Mouse (Mus musculus): ENCODE data around the gene Nelfa. TPM values are rescaled to one million over a fixed set of nuclear protein-coding genes. Genes with fewer than 3 reads are reported as not detected.
"Not testable (repeated sequence)": the region's sequence is repeated elsewhere in the genome, so short reads cannot be mapped to it uniquely, and the experiment has no call there.

The Nelfa gene
- 10 to 100 TPM; 18.2 to 22.7 TPM for total RNA-seq (2021)
- long read RNA-seq, experiment 1, transcript Nelfa-201 (11 exons, 2,580 nt) = major isoform, 13 of 22 reads
- long read RNA-seq, experiment 1, partial matches to known transcripts = 5 of 22 reads
- long read RNA-seq, experiment 1, other reads (novel, unspliced or antisense) = 3 of 22 reads
- long read RNA-seq, experiment 2, transcript Nelfa-201 (11 exons, 2,580 nt) = major isoform, 29 of 35 reads
- long read RNA-seq, experiment 2, partial matches to known transcripts = 2 of 35 reads
- long read RNA-seq, experiment 2, other reads (novel, unspliced or antisense) = 3 of 35 reads

GRCm38 (mm10) chr5:33936120-33936707 lies at the start of gene Nelfa:
Gene Nelfa, minus strand, starts transcription at chr5:33936413.
- DNase-seq = peak; percentile 99

DNA sequence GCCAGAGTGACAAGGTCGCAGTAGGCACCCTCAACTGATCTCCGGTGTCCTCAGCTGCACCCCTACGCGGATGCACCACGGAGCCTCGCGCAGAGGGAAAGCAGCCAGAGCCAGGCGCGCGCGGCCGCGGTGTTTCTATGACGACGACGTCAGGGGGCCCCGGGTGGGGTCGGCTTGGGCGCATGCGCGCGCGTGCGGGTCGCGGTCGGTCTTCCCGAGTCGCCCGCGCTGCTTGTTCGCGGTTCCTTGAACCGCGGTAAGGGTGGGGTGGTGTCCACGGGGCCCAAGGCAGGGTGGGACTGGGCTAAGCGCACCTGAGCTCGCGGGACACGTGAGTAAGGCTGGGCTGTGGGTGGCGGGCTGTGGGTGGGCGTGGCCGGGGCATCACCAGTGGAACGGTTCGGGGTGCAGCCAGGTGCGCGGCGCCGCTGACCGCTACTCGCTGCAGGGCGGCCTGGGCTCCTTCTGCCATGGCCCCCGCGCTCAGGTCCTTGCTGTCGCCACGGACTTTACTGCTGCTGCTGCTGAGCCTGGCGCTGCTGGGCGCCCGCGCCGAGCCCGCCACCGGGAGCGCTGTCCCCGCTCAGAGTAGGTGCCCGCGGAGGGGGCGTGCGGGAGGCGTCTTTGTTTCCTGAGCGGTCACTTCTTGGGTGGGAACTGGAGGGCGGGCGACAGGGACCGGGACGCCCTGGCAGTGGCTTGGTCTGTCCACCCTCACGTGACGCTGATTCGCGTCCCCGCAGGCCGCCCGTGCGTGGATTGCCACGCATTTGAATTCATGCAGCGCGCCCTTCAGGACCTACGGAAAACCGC lies 47.3 kb upstream of the Nelfa start, which contains the start of gene Gm1673:
Gene Gm1673 (plus strand): TSS at position 125 of the 813 bp plus-strand sequence.
- DNase-seq = peak; percentile 92

DNA sequence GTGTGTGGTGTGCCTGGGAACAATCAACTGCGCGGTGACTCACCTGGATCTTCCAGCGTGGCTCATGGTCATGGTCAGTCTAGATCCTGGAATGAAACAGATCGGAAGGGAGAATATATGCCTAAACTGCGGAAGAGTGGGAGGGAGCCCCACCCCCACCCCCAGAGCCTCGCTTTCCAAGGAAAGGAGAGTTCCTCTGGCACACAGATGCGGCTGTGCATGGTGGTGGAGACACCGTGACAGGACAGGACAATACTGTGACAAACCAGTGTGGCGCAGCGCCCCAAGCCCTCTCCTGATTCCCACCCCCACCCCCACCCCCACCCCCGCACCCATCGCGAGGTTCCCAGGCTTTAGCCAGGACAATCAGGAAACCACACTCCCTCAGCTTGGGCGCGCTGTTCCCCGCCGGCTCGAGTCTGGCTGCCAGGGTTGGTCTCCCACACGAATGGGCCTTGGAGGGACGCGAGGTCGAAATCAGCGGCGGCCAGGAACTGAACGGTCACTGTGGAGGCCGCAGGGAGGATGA lies 46.6 kb upstream of the Nelfa start:
- peak; percentile 33 for DNase-seq

DNA sequence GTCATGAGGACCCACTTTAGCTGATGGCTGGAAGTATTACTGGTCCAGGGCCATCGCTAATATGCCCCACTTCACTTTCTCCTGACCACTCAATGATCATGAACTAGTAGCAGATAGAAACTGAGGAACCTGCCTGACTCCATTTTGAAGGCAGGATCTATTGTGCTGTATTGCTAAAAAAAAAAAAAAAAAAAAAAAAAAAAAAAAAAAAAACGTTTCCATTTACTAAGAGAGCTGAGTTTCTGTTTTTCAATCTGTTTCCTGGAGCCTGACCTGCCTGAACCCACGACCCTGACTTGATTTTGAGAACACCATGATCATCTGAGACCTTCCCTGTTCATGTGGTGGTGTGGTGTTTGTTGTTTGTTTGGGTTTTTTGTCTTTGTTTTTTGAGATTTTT lies 40.1 kb upstream of the Nelfa start:
- no peak for DNase-seq

GRCm38 (mm10) chr5:33974736-33975135 lies 38.5 kb upstream of the Nelfa start:
- DNase-seq = no peak

DNA sequence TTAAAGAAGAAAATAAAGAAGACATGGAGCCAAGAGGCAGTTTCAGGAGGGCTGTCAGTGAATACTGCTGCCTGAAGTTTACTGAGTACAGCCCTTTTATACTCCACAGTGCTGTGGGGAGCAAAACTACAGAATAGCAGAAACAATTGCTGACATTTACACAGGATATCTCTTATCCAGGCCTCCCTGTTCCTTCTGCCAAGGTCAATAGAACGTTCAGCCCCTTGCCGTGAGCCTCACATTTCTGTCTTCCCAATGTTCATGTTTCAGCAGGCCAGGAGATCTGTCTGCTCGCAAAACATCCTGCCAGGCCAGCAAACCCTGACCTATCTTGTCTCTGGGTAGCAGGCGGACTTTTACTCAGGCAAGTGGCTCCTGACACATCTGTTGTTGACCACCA lies 23.2 kb upstream of the Nelfa start:
- no peak for DNase-seq

GRCm38 (mm10) chr5:33955868-33956267 lies 19.7 kb upstream of the Nelfa start:
- DNase-seq = peak; percentile 43

GRCm38 (mm10) chr5:33954354-33954753 lies 18.1 kb upstream of the Nelfa start:
- peak; percentile 82 for DNase-seq

GRCm38 (mm10) chr5:33953471-33954185 lies 17.4 kb upstream of the Nelfa start:
- DNase-seq = no peak

DNA sequence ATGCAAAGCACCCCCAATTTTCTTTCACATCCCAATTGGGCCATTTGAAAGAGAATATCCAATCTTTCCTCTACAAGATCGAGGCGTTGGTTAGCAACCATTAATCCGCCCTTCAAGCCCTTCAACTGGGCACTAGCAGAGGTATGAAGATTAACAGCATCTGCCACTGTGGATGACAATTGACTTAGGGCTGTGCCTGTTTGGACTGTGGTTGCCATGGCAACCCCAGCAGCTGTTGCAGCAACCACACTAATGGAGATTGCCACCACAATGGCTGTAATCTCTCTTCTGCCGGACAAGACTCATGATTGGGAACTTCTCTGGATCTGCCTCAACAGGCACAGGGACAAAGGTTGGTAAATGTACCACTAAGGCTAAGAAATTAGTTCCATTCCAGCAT lies 12.1 kb upstream of the Nelfa start:
- DNase-seq = no peak

DNA sequence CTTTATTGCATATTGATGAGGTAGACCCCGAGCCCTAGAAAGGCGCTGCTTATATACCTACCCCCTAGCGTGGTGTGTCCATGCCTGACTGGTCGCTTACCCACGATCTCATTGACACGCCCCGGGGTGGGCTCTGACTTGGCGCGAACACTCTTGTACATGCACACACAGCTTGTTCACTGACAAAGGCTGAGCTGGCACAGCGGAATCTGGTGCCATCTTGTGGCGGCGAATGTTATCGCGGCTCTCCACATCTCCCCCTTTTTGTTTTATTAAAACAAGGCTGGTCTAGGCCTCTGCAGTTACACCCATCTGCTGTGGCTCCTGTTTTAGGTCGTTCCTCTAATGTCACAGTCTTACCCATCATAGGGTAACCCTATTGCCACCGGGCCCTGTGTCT lies 10.8 kb upstream of the Nelfa start:
- DNase-seq = not testable (repeated sequence)

GRCm38 (mm10) chr5:33938448-33938847 lies 2.2 kb upstream of the Nelfa start:
- no peak for DNase-seq

DNA sequence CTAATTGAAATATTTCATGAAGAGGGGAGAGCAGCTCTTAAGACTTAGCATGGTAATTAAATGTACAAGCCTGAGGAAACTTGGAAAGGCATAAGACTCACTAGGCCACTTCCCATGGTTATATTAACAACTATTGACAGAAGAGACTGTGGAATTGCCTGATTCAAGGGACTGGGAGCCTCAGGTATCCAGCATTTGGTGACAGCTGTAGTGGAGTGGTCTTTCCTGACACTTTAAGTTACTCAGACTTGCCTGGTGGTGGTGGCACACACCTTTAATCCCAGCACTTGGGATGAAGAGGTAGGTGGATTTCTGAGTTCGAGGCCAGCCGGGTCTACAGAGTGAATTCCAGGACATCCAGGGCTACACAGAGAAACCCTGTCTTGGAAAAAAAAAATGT lies 1.0 kb upstream of the Nelfa start:
- no peak for DNase-seq

GRCm38 (mm10) chr5:33935700-33936111 lies 507 bp downstream of the Nelfa start:
- peak; percentile 73 for DNase-seq

- no peak for DNase-seq
Measured at GRCm38 (mm10) chr5:33934877-33935276, 1.3 kb downstream of the Nelfa start.

DNA sequence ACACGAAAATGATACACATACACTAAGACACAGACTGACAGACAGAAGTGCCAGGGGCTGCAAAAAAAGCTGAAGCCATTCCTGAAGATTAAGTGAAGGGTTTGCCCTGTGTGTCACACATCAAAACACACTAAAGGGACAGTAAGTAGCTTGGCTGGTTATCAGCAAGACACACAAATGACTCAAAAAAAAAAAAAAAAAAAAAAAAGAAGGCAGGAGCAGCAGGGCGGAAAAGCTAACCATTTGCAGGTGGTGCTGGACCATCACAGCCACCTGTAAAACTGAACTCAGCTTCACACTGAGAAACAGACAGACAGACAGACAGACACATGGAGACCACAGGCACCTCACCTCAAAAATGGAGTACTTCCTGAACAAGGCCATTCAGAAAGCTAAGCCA lies 2.1 kb downstream of the Nelfa start:
- no peak for DNase-seq

GRCm38 (mm10) chr5:33932413-33932812 lies 3.8 kb downstream of the Nelfa start:
- no peak for DNase-seq

- no peak for DNase-seq
Measured at GRCm38 (mm10) chr5:33926170-33926569, 10.0 kb downstream of the Nelfa start.

- no peak for DNase-seq
Measured at GRCm38 (mm10) chr5:33922566-33922965, 13.6 kb downstream of the Nelfa start.

DNA sequence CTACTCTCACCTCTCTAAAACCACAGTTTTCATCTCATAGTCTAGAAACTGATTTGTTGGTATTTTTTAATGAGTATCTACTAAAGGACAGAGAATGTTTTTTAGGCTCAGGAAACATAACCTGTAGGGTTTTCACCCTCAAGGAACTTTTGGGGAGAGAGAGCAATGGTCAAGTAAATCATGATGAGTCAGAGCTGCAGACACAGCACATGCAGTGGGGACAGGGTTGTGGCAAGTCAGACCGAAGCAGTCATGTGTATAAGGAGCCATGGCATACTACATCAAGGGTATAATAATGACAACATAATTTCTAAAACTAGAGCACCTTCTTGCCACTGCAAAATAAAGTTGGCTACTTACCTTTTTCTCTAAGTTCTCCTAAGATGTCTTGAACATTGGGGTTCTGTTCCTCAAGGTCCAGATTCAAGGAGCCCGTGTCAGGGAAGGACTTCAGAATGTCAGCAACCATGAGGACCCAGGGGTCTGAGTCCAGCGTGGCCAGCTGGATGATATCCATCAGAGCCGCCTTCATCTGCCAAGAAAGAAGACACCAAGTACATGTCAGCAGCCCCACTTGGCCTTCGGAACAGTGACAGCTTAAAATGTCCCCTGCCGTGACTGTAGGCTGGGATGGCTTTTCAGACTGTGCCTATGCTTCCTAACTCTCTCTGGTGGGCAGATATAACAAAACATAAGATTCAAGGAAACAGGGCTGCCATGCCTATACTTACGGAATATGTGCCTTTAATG lies 14.6 kb downstream of the Nelfa start:
- DNase-seq = no peak

GRCm38 (mm10) chr5:33920924-33921323 lies 15.3 kb downstream of the Nelfa start:
- DNase-seq = no peak

Data from adrenal gland, postnatal 10 days (tissue).